Mouse (Mus musculus): ENCODE measurements around the gene Col18a1.

Gene Col18a1

DNA sequence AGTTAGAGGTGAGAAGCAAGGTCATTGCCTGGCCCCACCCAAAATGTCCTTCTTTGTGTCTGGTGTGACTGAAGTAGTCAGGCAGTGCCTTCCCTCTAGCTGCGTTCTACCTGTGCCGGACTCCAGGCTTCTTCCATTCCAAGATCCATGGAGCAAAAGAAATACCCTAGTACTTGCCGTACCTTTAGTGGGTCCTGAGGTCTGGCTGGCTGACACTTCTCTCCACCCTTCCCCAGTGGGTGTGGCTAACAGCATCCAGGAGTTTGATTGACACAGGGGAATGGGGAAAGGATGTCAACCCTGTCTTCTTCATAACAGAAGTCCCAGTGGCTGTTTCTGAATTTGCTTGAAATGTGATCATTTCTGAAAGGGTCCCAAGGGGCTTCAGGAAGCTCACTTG is 117.7 kb downstream of the Col18a1 start:
- no peak for DNase-seq

DNA sequence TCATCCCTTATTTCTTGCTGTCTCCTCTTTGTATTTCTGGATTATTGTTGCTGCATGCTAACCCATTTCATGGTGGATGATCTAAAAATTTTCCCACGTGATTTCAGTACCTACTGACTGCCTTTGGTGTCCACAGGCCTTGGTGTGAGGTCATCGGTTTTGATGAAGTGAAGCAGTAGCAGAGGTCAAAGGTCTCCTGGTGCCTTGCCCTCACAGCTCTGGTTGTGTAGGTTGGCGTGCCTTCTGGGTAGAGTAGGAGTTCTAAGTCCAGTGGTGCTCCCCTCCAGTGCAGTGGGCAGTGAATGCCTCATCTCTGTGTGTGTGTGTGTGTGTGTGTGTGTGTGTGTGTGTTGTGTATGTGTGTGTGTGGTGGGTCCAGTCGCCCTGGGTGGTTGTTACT is 118.2 kb downstream of the Col18a1 start:
- DNase-seq = no peak

DNA sequence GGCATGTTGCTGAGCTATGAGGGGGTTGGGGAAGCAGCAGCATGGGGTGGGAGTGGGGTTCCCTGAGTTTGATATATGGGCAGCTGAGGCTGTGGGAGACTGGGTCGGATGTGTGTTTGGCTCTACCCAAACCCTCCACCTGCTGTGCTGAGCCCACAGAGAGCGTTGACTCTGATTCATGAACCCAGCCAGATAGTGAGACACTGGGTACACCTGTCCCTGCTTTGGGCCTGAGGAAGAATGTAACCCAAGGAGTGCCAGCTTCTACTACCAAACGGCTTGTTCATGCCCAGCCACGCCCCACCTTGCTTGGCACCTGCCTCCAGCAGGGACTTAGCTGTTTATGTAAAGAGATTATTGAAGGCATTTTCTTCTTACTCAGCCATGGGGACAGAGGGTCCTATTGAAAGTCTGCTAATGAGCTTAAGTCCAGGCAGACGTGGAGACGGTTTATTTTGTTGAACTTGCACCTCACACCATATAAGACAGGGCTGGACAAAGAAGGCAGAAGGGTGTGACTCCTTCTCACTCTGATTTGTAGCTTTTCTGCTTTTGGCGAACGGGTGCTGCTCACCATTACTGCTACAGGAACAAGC is 127.7 kb downstream of the Col18a1 start:
- no peak for DNase-seq

DNA sequence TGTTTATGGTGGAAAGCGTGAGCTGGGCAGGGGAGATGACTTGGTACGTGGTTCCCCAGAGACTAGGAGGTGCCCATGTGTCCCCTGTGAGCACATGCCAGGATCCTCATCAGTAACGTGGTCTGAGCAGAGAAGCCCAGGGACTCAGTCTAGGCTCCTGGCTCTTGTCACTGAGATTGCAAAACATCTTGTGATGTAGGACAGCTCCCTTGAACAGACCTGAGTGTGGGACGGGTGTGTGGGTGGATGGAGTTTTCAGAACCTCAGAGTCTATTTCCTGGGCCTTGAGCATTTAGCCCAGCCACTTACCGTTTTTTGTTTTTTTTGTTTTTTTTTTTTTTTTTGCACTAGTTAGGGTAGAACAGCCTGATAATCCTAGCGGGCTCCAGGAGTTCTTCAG is 130.9 kb downstream of the Col18a1 start:
- DNase-seq = peak; percentile 89

DNA sequence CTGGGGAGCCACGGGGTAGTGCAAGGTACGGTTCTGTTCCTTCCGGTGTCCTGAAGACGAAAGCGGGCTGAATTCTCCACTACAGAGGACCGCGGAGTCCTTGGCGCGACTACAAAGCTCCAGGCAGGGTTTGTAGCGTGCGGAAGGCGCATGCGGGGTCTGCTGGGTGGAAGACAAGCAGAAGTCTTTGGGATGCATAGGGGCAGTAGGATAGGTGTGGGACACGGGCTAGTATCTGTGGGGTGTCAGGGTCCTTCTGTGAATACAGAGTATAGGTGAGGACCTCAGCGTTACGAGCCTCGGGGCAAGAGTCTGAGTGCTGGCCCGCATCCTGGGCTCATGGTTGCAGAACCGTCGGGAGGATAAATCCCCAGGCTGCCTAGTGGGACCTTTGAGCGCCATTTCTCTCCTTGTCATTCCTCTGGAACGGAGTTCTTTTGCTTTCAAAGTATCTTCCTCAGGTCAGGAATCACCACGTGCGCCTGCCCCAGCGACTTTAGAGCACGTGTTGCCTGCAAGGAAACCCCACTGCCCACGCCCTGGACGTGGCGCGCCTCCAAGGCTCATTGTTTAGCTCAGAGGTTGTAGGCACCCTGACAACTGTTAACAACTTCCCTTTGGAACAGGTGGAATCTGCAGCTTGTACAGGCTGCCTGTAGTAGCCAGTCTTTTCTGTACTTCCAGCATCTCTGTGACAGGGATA is 132.9 kb downstream of the Col18a1 start:
- DNase-seq = peak; percentile 61

DNA sequence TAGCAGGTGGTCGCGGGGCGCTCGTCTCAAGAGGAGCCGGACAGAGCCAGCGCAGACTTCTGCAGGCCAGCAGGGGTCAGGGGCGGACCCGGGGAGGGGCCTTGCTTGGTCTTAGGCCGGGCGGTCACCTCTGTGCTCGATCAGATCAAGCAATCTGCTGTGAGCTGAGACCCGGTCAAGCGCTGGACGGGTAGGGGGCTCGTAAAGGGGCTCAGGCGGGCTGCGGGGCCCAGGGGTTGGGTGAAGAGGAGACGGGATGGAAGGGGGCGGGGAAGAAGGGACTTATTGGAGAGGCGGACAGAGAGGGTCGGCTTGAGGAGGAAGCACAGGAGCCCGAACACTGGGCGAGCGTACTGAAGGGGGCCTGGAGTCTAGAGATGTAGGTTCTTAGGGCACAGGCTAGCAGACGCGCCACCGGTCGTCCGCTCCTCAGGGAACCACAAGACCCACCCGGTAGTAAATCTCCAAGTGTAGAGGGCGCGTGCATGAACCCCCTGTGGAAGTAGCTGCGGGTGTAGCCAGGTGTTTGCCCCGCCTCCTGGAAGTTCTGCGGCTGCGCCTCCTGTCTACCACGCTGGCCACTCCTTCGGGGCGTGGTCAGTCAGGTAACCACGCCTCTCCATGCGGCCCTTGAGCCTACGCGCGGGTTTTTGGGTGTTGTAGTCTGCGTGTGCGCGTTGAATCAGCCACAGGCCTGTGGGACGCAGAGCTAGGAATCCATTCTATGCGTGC is 133.6 kb downstream of the Col18a1 start:
- peak; percentile 96 for DNase-seq

DNA sequence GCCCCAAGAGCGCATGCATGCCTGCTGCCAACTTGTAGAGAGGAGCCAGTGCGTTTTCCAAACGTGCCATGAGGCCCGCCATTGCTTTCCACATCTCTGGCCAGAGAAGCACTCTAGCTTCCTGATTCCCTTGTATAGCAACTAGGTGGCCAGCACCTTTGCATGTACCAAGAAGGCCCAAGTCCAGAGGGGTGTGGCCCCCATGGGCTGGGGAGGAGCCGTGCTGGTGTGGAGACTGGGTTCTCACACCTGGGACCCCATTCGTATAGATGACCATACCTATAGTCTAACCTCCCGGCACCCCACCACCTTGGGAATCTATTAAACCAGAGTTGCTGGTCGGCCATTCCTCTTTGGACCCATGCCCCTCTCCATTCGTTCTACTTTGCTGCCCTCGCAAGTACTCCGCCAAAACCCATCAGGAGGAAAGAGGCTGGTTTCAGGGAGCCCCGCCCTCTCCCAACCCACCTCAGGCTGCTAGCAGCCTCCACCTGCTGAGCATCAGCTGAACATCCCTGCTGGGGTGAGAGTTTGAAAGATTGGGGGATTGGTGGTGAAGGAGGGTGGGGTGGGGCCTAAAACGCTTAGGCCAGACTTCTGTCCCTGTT is 134.5 kb downstream of the Col18a1 start, which contains the start of gene Slc19a1:
Gene Slc19a1, plus strand, starts transcription at position 474 of the 608 bp plus-strand sequence.
- DNase-seq = no peak

DNA sequence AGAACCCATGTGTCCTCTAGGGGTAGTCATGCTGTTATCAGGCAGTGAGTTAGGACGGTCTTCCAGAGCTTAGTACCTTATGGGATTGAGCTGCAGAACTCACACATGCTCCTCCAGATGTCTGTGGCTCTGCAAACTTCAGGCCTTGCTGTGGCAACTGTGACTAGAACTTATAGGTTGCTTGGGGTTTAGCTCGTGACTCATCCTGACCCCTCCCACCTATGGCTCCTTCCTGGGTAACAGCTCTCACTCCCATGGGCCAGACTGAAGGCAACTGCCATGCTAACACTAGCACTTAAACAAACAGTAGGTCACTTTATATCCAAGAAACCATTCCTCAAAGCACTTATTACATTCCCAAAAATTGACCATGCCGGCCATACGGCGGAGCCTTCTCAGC is 135.7 kb downstream of the Col18a1 start:
- no peak for DNase-seq

DNA sequence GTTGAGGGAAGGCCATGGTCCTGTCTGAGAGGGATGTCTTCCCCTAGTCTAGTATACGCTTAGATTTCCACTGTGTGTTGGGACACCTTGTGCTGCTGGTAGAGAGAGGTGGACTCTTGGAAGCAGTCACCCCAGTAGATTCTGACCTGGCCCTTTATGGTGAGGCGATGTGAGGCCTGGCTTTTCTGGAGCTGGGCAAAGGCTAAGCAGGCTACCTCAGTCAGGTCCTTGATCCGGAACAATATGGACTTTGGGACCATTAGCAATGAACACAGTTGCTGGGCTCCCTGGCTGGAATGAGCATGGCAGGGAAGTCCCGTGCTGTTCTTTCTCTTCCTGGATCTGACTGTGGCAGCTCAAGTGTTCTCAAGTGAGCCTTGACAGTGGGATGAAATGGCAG is 136.6 kb downstream of the Col18a1 start:
- no peak for DNase-seq

DNA sequence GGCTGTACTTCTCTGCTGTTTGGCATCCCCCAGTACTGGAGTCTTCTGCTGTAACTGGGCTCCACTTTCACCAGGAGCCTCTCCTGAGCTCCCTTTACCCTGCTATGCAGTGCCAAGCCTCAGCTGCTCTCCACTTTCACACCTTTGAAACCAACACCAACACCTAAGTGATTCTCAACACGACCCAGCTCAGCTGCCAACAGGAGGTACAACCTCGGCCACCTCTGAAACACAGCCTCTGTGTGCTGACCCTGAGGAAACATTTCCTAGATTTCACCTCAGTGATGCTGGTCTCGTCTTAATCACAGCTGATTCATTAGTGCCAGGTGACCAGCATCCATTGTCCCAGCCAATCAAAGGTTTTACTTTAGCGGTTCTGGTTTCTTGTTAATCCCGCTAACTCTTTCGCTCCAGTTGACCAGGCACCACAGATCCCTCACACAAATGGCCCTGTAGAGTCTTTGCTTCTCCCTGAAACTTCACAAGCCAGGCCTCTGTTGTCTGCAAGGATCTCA is 137.5 kb downstream of the Col18a1 start:
- no peak for DNase-seq

DNA sequence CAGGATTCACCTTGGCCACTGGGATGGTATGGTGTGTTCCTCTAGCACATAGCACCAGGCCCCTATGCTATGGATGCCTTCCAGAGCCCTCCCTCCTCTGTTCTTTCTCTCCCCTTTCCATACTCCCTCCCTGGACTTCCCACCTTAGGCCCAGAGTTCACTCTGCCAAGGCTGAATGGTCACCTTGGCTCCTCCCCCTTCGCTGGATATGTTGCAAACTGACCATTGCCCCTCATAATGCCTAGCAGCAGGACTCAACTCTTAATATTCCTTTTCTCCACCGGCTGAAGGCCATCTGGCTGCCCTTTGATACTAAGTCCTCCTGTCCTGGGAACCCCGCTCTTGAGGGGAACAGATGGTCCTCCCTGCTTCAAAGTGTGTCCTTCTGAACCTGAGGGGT is 139.4 kb downstream of the Col18a1 start:
- no peak for DNase-seq

DNA sequence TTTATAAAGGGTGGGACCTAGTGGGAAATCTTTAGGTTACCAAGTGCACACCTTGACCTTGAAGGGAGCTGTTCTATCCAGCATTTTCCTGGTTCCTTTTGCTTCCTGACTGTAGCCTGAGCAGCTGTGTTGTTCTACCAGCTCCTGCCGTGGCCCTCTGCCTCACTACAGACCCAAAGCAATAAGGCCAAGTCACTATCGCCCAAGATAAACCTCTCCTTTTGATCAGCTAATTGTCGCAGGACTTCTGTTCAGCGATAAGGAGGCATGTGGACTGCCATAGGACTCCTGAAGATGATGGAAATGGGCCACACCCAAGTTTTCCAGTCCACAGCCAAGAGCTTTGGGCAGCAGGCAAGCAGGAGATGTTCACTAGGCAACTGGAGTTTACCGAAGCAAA is 142.1 kb downstream of the Col18a1 start:
- DNase-seq = no peak

DNA sequence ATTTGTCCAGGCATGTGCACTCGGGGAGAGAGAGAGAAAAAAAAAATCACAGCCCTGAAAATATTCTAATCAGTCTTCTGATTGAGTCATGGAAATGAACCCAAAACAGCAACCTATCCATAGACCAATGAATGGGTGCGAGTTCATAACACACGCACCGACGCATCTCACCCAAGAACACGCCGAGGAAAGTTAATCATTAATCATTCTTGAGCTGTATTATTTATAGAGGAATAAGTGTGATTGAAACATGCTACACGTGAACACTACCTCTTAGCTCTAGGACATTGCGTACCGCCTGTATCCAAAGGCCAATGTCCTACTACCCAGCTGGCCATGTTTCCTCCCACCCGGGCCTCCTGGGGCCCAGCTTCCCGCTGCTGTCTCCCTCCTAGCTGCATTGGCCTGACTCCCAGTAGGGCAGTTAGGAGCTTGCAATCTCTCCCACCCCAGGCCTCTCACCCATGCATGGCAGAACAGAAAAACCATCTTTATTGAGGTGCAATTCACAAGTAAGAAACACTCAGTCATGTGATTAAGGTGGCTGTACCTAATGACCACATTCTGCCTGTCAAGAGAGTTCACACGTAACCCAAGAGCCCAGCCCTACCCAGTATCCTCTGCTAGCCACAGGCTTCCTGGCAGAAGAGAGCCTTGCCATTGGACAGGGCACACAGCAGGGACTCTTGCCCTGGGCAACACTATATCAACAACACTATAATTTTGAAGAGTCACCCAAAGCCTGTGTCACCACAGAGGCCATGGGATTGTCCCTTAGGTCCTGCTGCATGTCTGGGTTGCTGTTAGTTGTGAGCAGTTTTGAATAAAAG is 143.8 kb downstream of the Col18a1 start:
- DNase-seq = no peak

DNA sequence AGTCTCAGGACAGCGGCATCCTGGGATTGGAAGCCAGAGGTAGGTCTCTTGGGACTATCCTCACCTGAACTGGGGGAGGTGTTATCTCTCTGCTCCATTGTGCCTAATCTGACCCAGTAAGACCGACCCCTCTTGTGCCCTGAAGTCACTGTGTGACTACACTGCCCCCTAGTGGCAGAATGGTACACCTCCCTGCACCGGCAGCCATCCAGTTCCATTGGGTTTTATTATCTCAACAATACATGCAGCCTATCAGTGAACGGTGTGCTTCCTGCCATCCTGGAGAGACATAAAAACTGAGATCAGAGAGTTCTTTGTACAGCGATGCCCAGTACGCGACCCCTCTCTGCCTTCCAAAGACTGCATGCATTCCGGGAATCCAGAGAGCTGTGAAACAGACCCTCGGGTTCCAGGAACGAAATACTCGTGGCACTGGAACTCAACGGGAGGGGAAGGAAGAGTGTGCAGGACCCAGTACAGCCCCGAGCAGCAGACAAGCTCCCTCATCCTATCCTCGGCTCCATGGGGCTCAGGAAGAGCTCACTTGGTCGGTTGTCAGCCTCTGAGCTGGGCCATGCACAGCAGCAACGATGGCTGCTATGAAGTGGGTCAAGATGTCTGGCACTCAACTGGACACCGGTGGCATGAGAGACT is 144.8 kb downstream of the Col18a1 start:
- DNase-seq = peak; percentile 71

DNA sequence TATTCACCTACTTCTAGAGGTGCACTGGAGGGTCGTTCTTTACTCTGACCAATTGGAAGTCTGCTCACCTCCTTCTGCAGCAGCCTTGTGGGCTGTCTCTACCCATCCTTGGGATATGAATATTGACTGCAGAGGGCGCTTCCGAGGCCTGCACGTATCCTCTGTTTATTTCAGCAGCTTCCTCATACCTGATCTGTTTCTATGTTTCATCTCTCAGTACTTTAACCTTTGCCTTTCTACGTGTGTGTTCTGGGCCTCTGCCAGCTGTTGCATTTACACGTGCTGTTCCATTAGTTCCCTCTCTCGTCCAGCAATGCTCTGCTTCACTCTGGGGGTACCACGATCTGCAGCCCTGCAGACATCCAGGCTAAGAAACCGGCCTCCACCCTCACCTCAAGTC is 148.7 kb downstream of the Col18a1 start:
- DNase-seq = no peak

DNA sequence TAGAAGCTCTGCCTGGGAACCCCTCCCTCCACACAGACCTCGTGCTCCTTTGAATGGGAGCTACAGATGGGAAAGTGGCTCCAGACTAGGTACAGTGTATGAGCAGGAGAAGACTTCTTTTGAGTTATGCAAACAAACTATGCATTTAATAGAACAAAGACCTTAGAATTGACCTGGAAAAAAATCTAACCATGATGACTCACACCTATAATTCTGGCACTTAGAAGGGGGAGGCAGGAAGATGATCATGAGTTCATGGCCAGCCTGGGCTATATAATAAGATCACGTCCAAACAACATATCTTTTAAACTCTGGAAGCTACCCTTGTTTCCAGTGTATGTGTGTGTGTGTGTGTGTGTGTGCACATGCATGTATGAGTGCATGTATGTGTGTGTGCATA is 149.3 kb downstream of the Col18a1 start:
- DNase-seq = no peak

DNA sequence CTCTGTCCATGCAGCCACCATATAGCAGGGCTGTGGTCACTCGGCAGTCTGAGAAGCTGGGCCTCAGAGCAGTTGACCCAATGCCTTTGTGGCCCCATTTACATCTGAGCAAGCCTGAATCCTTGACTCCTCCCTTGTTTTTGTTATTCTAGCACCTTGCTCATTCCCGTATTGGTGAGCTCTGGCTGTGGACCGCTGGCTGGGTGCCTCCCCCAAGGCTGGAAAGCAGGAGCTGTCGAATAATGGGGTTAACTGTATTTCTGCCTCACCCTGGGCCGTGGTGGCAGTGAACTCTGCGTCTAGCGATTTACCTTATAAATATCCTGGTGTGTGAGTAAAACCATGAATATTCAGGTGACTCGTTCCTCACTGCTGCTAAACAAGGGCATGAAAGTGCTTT is 149.8 kb downstream of the Col18a1 start:
- no peak for DNase-seq

DNA sequence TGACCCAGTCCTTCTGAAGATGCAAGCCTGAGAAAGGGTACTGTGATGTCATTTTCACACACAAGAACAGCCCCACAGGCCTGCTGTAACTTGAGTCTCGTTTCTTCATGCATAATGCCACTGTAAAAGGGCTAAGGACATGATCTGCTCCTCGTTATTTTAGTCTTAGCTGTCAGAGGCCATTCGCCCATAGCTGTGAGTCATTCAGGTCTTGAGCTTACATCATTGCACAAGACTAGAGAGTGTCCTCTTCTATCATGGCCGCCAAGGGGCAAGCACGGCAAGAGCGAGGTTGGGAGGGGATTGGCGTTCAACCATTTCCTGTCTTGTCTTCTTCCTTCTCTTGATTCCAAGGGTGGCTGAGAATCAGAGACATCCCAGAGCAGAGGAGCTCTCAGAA is 150.3 kb downstream of the Col18a1 start:
- DNase-seq = no peak

DNA sequence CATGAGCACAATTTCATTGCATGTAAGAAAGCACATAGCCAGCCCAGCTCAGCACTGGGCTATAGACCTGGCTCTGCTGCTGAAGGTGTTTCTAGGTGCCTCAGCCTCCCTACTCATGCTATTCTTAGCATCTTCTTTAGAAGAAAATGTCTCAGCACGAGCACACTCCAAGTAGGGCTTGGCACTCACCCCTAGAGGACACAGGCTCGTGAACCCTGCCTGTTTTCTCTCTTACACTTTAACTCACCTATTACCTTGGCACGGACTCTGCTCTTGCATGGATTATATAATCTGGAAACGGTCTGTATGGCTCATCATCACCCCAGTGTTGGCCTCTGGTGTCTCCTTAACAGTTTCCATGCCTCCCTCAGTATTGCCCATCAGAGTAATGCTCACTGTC is 154.7 kb downstream of the Col18a1 start:
- DNase-seq = no peak

DNA sequence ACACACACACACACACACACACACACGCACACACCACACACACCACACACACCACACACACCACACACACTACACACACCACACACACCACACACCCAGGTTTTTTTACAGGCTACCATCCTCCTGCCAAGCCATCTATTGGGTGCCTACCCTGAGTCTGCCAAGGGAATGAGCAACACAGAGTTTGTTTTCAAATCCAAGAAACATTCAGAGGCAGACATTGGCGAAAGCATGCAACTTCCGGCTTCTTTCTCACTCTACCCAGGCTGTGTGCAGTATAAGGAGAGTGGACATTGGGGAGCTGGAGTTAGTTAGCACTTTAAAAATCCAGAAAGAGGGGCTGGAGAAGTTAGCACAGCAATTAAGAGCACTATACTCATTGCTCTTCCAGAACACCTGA is 157.7 kb downstream of the Col18a1 start:
- DNase-seq = no peak

DNA sequence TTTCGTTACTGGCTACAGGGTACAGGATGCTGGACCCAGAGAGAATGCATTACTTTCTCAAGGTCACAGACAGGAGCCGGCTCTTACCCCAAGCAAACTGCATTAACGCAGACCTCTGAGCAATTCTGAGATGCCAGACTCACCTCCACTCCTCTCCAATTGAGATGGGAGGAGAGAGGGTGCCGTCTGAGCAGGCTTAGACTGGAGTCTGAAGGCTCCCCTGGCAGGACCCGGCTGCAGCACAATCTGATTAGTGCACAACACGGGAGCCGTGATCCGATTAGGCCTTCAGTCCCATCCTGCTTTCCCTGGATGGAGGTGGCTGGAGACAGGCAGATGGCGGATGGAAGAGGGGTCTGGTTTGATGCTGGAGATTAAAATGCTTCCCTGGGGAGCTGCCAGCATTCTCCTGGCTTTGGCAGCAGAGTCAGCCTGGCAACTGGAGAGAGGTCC is 158.2 kb downstream of the Col18a1 start:
- DNase-seq = peak; percentile 28
